Mouse (Mus musculus) ES-Bruce4 (cell line): Measurements from ENCODE around the gene Rab29.

Experiments
- CTCF ChIP-seq: IDR thresholded peaks from one replicate; pipeline ENCODE4 v1.8.1; 2011; ENCODE audit warnings: low read depth, low read length
- POLR2A ChIP-seq: IDR thresholded peaks from one replicate; pipeline ENCODE4 v1.8.1; 2011; ENCODE audit warnings: low read length; ENCODE audit not compliant: insufficient read depth

DNA sequence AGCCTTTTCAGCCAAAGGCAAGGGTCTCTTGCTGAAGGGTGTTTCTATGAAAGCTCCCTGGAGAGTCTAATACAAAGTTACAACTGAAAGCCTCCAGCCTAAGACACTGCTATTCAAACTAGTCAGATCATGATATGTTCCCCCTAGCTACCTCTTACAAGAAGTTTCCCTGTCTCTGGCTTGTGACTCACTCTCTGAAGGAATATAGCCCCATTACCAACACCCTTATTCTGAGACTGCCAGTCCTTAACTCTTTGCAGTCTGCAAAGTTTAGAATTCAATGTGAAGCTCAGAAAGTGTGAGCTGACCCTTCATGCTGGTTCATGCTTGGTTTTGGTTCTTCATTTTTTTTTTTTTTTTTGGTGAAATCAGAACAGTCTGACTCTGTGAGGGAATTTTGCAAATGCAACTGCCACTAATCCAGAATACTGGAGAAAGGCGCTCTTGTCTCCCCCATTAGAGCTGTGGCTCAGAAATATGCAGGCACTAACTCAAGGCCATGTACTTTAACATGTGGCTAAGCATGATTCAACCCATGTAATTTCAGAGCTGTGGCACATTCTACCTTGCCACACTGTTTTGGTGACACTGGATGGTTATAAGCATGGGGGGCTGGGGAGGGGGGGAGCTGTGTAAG, 44.0 kb upstream of the Rab29 start:
- TF ChIP-seq POLR2A (no peak), CTCF (no peak)
